Comparison of ENCODE assay signal across 18 mouse cellular contexts in genomic region chr7:116615984-116616383, GRCm38 (mm10).
A peak's percentile ranks its signal among the peaks of the same experiment; 100 is the strongest.
DNase-seq lines count a peak whose midpoint lies in the region; ATAC-seq lines count a peak whose summit lies in the region.
"Had no signal": no experiment of that assay in that cellular context is flagged by ENCODE, and none has a peak within 500 bp of the region (broad histone marks: within the 10 kb centered on the region; RNA-seq: fewer than 3 reads in every experiment).

No protein-coding gene starts in this region.

- H3K4me3 ChIP-seq in hindbrain, embryonic 16.5 days (ENCODE audit: low read length) = no peak overlapping the region
- no peak overlapping the region for H3K4me3 ChIP-seq in hindbrain, embryonic 13.5 days
- no peak overlapping the region for H3K4me3 ChIP-seq in neural tube, embryonic 15.5 days (replicated peaks)
- H3K4me3 ChIP-seq: embryonic facial prominence, embryonic 12.5 days; kidney, embryonic 15.5 days; left cerebral cortex, adult 2 months; liver, embryonic 12.5 days; lung, embryonic 15.5 days had no signal

- no peaks in the 10 kb centered on the region for H3K9me3 ChIP-seq in hindbrain, embryonic 16.5 days (ENCODE audit: control insufficient read depth, low read length)
- no peaks in the 10 kb centered on the region for H3K9me3 ChIP-seq in hindbrain, embryonic 13.5 days
- no peaks in the 10 kb centered on the region for H3K9me3 ChIP-seq in neural tube, embryonic 15.5 days (replicated peaks)
- H3K9me3 ChIP-seq: embryonic facial prominence, embryonic 12.5 days; kidney, embryonic 15.5 days; liver, embryonic 12.5 days; lung, embryonic 15.5 days had no signal

- H3K9ac ChIP-seq in hindbrain, embryonic 16.5 days (ENCODE audit: low read depth, low read length) = no peak overlapping the region
- no peak overlapping the region for H3K9ac ChIP-seq in hindbrain, embryonic 13.5 days
- no peak overlapping the region for H3K9ac ChIP-seq in neural tube, embryonic 15.5 days (replicated peaks)
- H3K9ac ChIP-seq: embryonic facial prominence, embryonic 12.5 days; kidney, embryonic 15.5 days; liver, embryonic 12.5 days; lung, embryonic 15.5 days had no signal

- H3K36me3 ChIP-seq in hindbrain, embryonic 16.5 days (ENCODE audit: control insufficient read depth, insufficient read depth, low read length) = no peaks in the 10 kb centered on the region
- no peaks in the 10 kb centered on the region for H3K36me3 ChIP-seq in hindbrain, embryonic 13.5 days
- no peaks in the 10 kb centered on the region for H3K36me3 ChIP-seq in neural tube, embryonic 15.5 days
- H3K36me3 ChIP-seq: embryonic facial prominence, embryonic 12.5 days; kidney, embryonic 15.5 days; liver, embryonic 12.5 days; lung, embryonic 15.5 days had no signal

- 61% methylated on average over 3 of the region's 3 CpGs for WGBS in hindbrain, embryonic 16.5 days
- WGBS in hindbrain, embryonic 13.5 days = 64% methylated on average over 3 of the region's 3 CpGs
- WGBS in neural tube, embryonic 15.5 days = 44% methylated on average over 3 of the region's 3 CpGs

- peak; percentile 86 to 93 for DNase-seq in cerebellum, postnatal 10 days
- DNase-seq in cerebellum, adult 11-12 months = no peak
- DNase-seq in ovary, postnatal 36 days (ENCODE audit: low spot score) = peak; percentile 12
- no peak for DNase-seq in ovary, postnatal 14 days (ENCODE audit: low spot score)
- DNase-seq in heart, postnatal 14 days = no peak
- DNase-seq: cerebellum, adult 18-20 months; midbrain, embryonic 14.5 days; thymus, adult 18-20 months had no signal

- H3K27me3 ChIP-seq in hindbrain, embryonic 16.5 days (replicated peaks; ENCODE audit: control insufficient read depth, insufficient read depth, low read length) = no peaks in the 10 kb centered on the region
- no peaks in the 10 kb centered on the region for H3K27me3 ChIP-seq in hindbrain, embryonic 13.5 days
- no peaks in the 10 kb centered on the region for H3K27me3 ChIP-seq in neural tube, embryonic 15.5 days (replicated peaks)
- H3K27me3 ChIP-seq: embryonic facial prominence, embryonic 12.5 days; kidney, embryonic 15.5 days; liver, embryonic 12.5 days; lung, embryonic 15.5 days had no signal

- peaks cover 6% of the 10 kb centered on the region; the same call in 1 of the 2 replicates for H3K4me1 ChIP-seq in hindbrain, embryonic 16.5 days (ENCODE audit: control insufficient read depth, insufficient read depth, low read depth, low read length)
- peaks cover 5% of the 10 kb centered on the region for H3K4me1 ChIP-seq in hindbrain, embryonic 13.5 days (replicated peaks)
- 0 out of 2 replicates have a peak, but pooled peaks cover 6% of the 10 kb centered on the region for H3K4me1 ChIP-seq in neural tube, embryonic 15.5 days
- H3K4me1 ChIP-seq: embryonic facial prominence, embryonic 12.5 days; kidney, embryonic 15.5 days; liver, embryonic 12.5 days; lung, embryonic 15.5 days had no signal

- peak; percentile 81 for ATAC-seq in hindbrain, embryonic 16.5 days
- ATAC-seq in hindbrain, embryonic 13.5 days (ENCODE audit: low FRiP score) = no peak
- peak; percentile 53; the same call in 1 of the 2 replicates for ATAC-seq in neural tube, embryonic 15.5 days (ENCODE audit: low FRiP score)
- ATAC-seq: intestine, embryonic 16.5 days; liver, embryonic 12.5 days had no signal

- no peak overlapping the region for H3K4me2 ChIP-seq in hindbrain, embryonic 16.5 days (ENCODE audit: low read length)
- H3K4me2 ChIP-seq in hindbrain, embryonic 13.5 days = no peak overlapping the region
- H3K4me2 ChIP-seq in neural tube, embryonic 15.5 days = no peak overlapping the region
- H3K4me2 ChIP-seq: embryonic facial prominence, embryonic 12.5 days; heart, embryonic 11.5 days; kidney, embryonic 15.5 days; liver, embryonic 12.5 days; lung, embryonic 15.5 days had no signal

- H3K27ac ChIP-seq in hindbrain, embryonic 16.5 days (ENCODE audit: low read depth, low read length) = no peak overlapping the region
- H3K27ac ChIP-seq in hindbrain, embryonic 13.5 days = no peak overlapping the region
- H3K27ac ChIP-seq in neural tube, embryonic 15.5 days (replicated peaks) = no peak overlapping the region
- H3K27ac ChIP-seq: embryonic facial prominence, embryonic 12.5 days; kidney, embryonic 15.5 days; left cerebral cortex, adult 2 months; liver, embryonic 12.5 days; lung, embryonic 15.5 days had no signal

- intact Hi-C loops in heart, postnatal 14 days (cut with DNase I) = no loop called here

Comparison
In these comparisons a context has a peak if more than half of its experiments do, and no peak if none do; other contexts are left out.
1. DNase-seq: peak in cerebellum, postnatal 10 days (2 of 2) and ovary, postnatal 36 days (single experiment); none in cerebellum, adult 11-12 months (single experiment), ovary, postnatal 14 days (single experiment) and heart, postnatal 14 days (0 of 2).